Mouse (Mus musculus): Measurements from ENCODE around the gene Clmp. TPM values are rescaled to one million over a fixed set of nuclear protein-coding genes. Genes with fewer than 3 reads are reported as not detected.

The Clmp gene
- polyA plus RNA-seq, 1 experiment, result 48.4 TPM

GRCm38 (mm10) chr9:40652757-40653156 is 33.0 kb upstream of the Clmp start:
- TF ChIP-seq CTCF (IDR thresholded peaks at IDR 0.05; ENCODE audit: borderline replicate concordance, extremely low read depth, insufficient read depth, insufficient read length), result no peak
- TF ChIP-seq POLR2A (IDR thresholded peaks at IDR 0.05; ENCODE audit: borderline replicate concordance, extremely low read depth, insufficient read depth, insufficient read length, poor library complexity, severe bottlenecking), result no peak

DNA sequence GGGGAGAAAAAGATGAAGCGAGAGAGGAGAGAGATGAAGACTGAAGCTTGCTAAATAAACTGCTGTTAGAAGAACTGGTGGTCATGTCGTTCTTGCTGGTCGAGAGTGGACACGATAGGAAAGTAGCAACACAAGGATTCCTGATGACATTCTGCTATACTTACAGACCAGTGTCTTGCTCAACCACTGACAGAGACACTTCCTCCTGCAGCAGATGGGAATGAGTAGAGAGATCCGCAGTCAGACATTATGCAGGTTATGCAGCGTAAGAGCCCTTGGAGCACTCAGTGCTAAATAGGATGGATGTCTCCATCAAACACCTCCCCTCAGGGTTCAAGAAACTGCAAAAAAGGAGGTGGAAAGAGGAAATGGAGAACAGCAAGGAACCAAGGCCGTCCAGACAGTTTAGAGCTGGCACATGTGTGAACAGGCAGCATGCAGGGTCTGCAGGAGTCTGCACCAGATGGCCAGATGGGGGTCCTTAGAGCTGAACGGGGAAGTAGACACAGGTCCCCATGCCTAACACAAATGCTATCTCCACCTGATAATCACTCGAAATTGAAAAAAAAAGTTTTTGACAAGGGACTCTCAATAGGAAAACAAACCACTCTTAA is 19.5 kb upstream of the Clmp start:
- TF ChIP-seq CTCF (IDR thresholded peaks at IDR 0.05; ENCODE audit: borderline replicate concordance, extremely low read depth, insufficient read depth, insufficient read length) (no peak), POLR2A (IDR thresholded peaks at IDR 0.05; ENCODE audit: borderline replicate concordance, extremely low read depth, insufficient read depth, insufficient read length, poor library complexity, severe bottlenecking) (no peak)
- DNase-seq (ENCODE audit: low read depth), result peak; percentile 37

More at GRCm38 (mm10) chr9:40652757-40653156, 33.0 kb upstream of the Clmp start:
- no peak for DNase-seq (ENCODE audit: low read depth)

- TF ChIP-seq POLR2A (IDR thresholded peaks at IDR 0.05; ENCODE audit: borderline replicate concordance, extremely low read depth, insufficient read depth, insufficient read length, poor library complexity, severe bottlenecking), result no peak
- no peak for TF ChIP-seq CTCF (IDR thresholded peaks at IDR 0.05; ENCODE audit: borderline replicate concordance, extremely low read depth, insufficient read depth, insufficient read length)
- no peak for DNase-seq (ENCODE audit: low read depth)
These were observed 15.4 kb upstream of the Clmp start, which contains the start of gene Gm21915 for GRCm38 (mm10) chr9:40670313-40670712. Gm21915 (plus strand) TSS chr9:40670613.

DNA sequence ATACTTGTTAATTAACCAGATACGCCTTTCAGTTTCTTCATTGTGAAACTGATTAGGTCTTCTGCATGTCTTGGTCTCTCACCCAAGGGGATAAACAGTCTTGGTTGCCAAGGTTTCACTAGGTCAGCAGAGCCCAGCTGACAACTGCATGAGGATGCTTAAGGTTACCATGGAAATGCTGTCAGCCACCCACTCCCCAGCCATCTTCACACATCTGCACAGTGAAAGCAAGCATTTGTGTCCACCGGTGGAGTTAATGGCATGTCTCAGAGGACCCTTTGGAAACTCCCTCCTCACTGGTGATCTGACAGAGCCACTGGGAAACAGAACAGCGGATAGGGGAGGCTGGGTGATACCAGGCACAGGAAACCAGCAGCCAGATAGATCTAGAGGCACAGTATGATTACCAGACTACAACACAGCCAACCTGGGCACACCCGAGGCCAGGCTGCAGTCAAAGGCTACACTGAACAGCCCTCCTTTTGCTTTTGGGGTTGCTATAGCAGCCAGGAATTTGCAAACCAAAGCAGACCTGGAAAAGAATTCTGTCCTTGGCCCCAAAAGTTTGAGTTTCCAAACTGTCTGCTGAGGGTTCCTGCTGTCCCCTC is 14.3 kb upstream of the Clmp start:
- TF ChIP-seq CTCF (IDR thresholded peaks at IDR 0.05; ENCODE audit: borderline replicate concordance, extremely low read depth, insufficient read depth, insufficient read length) (no peak), POLR2A (IDR thresholded peaks at IDR 0.05; ENCODE audit: borderline replicate concordance, extremely low read depth, insufficient read depth, insufficient read length, poor library complexity, severe bottlenecking) (no peak)
- DNase-seq (ENCODE audit: low read depth), result peak; percentile 73

DNA sequence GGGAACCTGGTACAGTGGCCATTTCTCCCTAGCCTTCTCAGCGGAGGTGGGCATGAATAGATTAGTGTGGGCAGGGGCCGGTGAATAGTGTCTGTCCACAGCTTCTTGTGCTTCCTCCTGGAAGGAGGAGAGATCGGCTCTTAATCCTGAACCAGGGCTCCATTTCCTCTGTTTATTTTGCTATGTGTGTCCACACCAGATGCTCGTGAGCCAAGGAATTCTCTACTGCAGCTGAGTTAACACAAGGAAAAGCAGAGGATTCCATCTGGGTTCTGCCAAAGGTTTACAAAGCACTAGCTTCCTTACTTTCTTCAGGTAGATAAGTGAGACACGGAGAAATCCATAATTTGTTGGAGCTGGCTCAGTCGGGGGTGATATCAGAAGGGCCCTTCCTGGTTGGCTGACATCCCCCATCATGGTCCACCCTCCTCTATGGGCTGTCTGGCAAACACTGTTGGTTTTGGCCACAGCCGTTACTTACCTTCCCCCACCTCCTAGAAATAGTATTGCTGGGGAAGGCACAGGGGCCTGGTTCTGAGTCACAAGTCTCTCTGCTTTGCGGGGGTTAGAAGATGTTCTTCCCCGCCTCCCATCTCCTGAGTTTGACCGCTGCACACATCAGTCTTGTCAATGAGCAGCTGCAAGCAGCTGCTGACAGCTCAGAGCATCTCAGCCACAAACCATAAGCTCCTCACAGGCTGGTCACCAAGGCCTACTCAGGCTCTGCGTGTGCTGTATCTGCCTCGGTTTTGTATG is 10.4 kb upstream of the Clmp start:
- TF ChIP-seq POLR2A (IDR thresholded peaks at IDR 0.05; ENCODE audit: borderline replicate concordance, extremely low read depth, insufficient read depth, insufficient read length, poor library complexity, severe bottlenecking) (no peak), CTCF (IDR thresholded peaks at IDR 0.05; ENCODE audit: borderline replicate concordance, extremely low read depth, insufficient read depth, insufficient read length) (no peak)
- no peak for DNase-seq (ENCODE audit: low read depth)

DNA sequence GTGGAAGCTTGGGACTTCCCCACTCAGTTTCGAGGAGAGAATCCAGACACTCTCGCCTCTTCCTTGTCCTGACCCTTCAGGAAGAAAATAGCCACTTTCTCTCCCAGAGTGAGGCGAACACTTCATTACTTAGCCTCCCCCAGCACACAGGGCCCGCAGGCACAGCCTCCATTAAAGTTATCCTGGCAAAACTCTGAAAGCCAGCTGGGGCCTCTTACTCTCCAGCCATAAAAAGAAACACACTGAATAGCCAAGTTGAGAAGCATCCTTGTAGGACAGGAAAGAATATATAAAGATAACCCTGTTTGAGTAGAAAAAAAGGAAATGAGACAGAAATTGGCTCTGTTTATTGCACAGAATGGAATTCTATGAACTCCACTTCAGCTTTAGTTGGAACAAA is 7.1 kb upstream of the Clmp start:
- DNase-seq (ENCODE audit: low read depth), result no peak
- TF ChIP-seq CTCF (IDR thresholded peaks at IDR 0.05; ENCODE audit: borderline replicate concordance, extremely low read depth, insufficient read depth, insufficient read length) (no peak), POLR2A (IDR thresholded peaks at IDR 0.05; ENCODE audit: borderline replicate concordance, extremely low read depth, insufficient read depth, insufficient read length, poor library complexity, severe bottlenecking) (no peak)

- TF ChIP-seq POLR2A (IDR thresholded peaks at IDR 0.05; ENCODE audit: borderline replicate concordance, extremely low read depth, insufficient read depth, insufficient read length, poor library complexity, severe bottlenecking) (no peak; the same call in 1 of the 2 replicates), CTCF (IDR thresholded peaks at IDR 0.05; ENCODE audit: borderline replicate concordance, extremely low read depth, insufficient read depth, insufficient read length) (no peak)
These were observed 698 bp downstream of the Clmp start for GRCm38 (mm10) chr9:40686421-40686899.

DNA sequence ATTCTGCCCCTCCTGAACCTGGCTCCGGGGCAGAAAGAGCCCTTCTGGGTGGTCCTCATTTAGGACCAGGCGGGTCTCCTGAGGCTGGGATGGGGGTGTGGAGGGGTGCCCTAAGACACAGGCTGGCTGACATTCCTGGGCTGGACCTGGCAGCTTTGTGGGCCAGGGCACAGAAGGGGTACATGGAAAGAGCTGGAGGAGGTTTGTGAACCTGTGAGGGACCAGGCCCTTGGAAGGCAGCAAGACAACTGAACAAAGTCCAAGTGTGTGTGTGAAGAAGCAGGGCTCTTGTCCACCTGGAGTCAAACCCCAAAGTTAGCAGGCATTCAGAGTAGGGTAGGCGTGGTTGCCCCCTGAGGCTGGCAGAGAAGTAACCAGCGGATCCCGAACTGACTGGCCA is 1.3 kb downstream of the Clmp start:
- no peak for DNase-seq (ENCODE audit: low read depth)
- TF ChIP-seq POLR2A (IDR thresholded peaks at IDR 0.05; ENCODE audit: borderline replicate concordance, extremely low read depth, insufficient read depth, insufficient read length, poor library complexity, severe bottlenecking) (no peak), CTCF (IDR thresholded peaks at IDR 0.05; ENCODE audit: borderline replicate concordance, extremely low read depth, insufficient read depth, insufficient read length) (no peak)

More at GRCm38 (mm10) chr9:40686421-40686899, 698 bp downstream of the Clmp start:
- DNase-seq (ENCODE audit: low read depth), result peak; percentile 52

- peak; percentile 59 for DNase-seq (ENCODE audit: low read depth)
- no peak for TF ChIP-seq POLR2A (IDR thresholded peaks at IDR 0.05; ENCODE audit: borderline replicate concordance, extremely low read depth, insufficient read depth, insufficient read length, poor library complexity, severe bottlenecking)
- TF ChIP-seq CTCF (IDR thresholded peaks at IDR 0.05; ENCODE audit: borderline replicate concordance, extremely low read depth, insufficient read depth, insufficient read length), result no peak
These were observed 1.8 kb downstream of the Clmp start for GRCm38 (mm10) chr9:40687553-40687952.

DNA sequence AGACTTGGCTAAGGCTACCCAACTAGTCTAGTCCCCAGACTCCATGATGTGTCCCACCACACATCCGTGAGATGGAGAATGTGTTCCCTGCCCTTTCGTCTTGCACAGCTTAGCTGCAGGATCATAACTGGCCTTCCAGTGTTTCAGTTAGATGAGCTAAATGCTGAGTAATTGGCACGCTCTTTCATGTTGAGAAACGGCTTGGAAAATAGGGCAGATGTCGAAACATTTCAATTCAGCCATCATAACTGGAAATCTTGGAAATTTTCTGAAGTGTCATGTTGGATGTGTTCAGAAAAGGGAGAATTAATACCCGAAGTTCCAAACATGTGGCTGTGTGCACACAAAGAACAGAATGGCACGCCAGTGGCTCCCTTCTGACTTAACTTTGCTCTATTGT is 4.7 kb downstream of the Clmp start:
- no peak for TF ChIP-seq POLR2A (IDR thresholded peaks at IDR 0.05; ENCODE audit: borderline replicate concordance, extremely low read depth, insufficient read depth, insufficient read length, poor library complexity, severe bottlenecking)
- no peak for TF ChIP-seq CTCF (IDR thresholded peaks at IDR 0.05; ENCODE audit: borderline replicate concordance, extremely low read depth, insufficient read depth, insufficient read length)
- no peak for DNase-seq (ENCODE audit: low read depth)

DNA sequence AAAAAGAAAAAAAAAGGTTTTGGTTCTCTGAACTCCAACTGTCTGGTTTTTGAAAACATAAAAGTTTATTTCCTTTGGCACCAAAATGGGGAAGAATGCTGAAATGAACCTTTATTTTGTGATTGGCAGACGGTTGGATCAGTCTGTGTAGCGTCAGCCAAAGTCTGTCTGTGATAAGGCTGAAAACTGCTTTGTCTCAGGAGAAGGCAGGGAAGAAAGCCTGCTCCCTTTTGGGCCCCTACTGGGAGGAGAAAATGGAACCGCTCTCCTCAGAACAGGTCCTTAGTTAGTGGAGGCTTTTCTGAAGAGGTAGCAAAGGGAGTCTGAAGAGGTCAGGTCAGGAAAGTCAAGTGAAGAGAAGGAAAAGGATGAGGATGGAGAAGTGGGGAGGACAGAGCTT is 7.3 kb downstream of the Clmp start:
- TF ChIP-seq CTCF (IDR thresholded peaks at IDR 0.05; ENCODE audit: borderline replicate concordance, extremely low read depth, insufficient read depth, insufficient read length), result no peak
- no peak for TF ChIP-seq POLR2A (IDR thresholded peaks at IDR 0.05; ENCODE audit: borderline replicate concordance, extremely low read depth, insufficient read depth, insufficient read length, poor library complexity, severe bottlenecking)
- DNase-seq (ENCODE audit: low read depth), result peak; percentile 51

Data from brain, embryonic 14.5 days (tissue).